Mouse (Mus musculus) layer of hippocampus, adult 11-12 months (tissue): ENCODE measurements around the gene AA986860.
A peak's percentile ranks its signal among the peaks of the same experiment; 100 is the strongest.

Source experiments
- DNase-seq: peaks from one replicate; pipeline ENCODE4 v3.0.0; 2022; ENCODE audit warnings: low spot score

AA986860 gene

GRCm38 (mm10) chr1:130731741-130732337 lies at the start of gene AA986860:
TSS of gene AA986860 (plus strand) at chr1:130731976.
- no peak for DNase-seq

DNA sequence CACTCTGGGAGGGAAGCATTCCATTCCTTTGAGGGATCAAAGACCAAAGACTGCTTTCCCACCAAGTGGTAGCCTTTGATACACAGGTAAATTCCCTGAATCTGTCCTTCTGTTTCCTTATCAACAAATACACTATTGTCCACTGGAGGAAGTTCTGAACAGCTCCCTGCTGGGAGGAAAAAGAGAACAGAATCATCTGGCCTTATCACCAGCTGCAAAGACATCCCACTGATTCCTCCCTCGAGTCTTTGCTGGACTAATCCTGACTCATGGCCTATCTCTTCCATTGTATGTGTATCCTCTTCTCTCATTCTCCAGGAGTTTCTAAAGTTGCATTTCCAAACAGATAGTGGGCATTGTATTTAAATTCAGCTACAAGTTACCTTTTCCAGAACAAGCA lies 47.9 kb upstream of the AA986860 start:
- no peak for DNase-seq

- no peak for DNase-seq
Observed at GRCm38 (mm10) chr1:130698601-130699000, 33.2 kb upstream of the AA986860 start.

- DNase-seq, result peak; percentile 23
Observed at GRCm38 (mm10) chr1:130699937-130700633, 31.7 kb upstream of the AA986860 start.

DNA sequence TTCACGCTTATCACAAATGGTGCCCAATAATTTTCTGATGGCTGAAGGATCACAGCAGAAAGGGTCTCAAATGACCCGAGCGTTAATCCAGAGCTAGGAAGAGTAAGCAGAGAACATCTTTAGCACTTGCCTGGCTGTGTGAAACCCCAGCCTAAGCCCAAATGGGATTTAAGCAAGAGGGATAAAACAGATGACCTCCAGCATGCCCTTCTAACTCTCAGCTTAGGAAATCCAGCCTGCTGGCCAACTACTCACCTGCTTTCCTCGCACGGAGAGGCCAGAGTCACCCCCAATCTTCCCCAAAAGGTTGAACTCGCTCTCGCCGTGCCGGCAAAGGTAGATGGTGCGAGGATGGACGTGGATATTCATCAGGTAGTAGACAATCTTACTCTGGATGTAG lies 29.8 kb upstream of the AA986860 start:
- no peak for DNase-seq

DNA sequence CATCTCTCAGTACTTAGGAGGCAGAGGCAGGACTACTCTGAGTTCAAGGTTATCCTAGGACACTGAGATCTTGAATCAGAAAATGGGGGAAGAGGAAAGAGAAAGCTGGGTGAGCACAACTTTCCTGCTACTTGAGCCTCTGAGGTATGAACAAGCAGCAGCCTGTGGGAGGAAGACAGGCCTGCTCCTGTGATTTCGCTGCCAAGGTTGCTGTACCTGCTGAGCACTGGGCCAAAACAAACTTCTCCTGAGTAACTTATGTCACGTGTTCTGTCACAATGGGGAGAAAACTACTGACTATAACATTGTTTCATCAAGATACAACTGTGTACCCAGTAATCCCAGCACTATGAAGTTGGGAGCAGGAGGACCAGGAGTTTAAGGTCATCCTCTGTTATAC lies 28.2 kb upstream of the AA986860 start:
- DNase-seq, result no peak

DNA sequence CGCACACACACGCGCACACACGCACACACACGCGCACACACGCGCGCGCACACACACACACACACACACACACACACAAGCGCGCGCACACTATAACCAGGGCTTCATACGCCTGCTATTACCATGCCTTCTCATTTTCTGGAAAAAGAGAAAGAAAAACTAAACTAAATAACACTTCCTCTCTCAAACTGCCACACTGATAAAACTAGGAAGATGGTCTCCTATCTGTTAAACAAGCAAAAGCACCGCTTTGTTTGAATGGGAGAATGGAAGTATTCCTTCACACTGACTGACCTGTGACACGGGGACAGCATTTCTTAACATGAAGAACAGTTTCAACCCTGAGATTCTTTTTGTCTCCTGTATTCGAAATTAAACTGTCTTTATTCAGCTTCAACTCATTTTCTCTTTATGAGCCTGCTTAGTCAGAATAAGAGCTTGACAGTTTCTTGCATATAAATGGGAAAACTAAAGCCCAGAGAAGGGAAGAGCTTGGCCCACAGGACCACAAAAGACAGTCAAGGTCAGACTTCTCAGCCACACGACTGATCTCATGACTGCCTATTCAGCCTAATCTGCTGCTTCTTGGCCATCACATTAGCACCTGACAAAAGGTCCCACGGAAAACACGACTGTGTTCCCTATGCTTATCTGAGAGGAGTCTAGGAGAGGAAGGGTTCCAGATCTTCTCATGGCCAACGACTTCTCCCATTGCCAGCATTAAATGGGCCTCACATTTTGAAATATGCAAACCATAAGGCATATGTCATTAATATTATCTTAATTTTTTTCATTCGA lies 21.3 kb upstream of the AA986860 start:
- DNase-seq, result no peak

- no peak for DNase-seq
Observed at GRCm38 (mm10) chr1:130714046-130714445, 17.7 kb upstream of the AA986860 start.

DNA sequence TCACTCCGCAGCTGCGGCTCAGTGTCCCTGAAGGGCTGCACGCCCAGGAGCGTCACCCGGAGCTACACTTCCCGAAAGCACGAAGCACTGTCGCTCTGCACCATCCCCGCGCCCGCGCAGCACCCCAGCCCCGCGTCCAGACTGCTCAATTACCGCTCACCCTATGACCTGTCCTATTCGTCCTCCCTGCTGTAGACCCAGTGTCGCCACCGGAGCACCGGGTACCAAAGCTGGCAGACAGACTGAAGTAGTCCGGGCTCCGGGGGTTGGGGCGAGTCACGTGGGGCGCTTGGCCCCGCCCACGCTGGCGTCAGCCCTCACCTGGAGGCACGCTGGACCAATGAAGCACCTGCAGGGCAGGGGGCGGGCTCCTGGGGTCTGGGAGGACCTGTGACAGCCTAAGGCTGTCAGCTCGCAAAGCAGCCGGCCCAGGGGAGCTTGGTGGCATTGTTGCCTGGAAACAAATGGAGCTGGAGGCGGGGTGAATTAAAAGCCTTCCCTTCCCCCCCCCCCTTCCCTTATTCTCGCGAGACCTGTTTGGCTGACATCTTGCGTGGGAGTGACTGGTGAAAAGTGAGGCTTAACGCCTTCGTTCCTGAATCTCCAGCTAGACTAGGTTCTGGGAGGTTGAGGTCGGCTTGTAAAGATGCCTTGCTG lies 16.1 kb upstream of the AA986860 start, which contains the start of gene Gm29427:
Gene Gm29427 (minus strand): TSS at position 239 of the 657 bp plus-strand sequence.
- peak; percentile 95 for DNase-seq

DNA sequence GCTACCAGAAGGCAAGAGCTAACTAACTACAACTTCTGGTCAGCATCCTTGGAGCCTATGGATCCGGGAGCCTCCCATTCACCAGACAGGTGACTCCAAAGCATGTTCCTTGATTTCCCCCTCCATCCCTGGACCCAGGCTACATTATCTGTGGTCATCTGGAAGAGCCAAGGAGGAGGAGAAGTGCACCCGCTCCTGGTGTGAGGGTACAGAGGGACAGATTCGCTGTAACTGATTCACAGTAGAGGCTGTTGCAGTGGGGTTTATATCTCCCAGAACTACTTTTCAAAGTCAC lies 15.6 kb upstream of the AA986860 start:
- no peak for DNase-seq

GRCm38 (mm10) chr1:130716513-130717290 lies 15.1 kb upstream of the AA986860 start:
- DNase-seq, result peak; percentile 49

DNA sequence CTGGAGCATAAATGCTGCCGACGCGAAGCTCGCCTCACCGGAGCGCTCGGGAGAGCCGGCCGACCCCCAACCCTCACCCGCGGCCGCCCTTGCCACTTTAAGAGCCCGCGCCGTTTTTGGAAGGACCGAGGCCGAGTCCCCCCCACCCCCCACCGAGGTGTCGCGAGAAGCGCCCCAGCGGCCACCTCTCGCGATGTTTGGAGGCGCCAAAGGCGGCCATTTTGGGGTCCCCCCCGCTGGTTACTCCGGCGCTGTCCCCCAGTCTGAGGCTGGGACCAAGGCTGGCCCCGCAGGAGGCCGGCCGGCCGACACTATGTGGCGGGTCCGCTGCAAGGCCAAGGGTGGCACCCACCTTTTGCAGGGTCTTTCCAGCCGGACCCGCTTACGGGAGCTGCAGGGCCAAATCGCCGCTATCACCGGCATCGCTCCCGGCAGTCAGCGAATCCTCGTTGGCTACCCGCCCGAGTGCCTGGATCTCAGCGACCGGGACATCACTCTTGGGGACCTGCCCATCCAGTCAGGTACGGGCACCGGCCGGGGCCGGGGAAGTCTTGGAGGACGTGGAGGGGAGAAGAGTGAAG lies 14.4 kb upstream of the AA986860 start, which contains the start of gene Yod1:
Gene Yod1 (plus strand): TSS at position 37 of the 581 bp plus-strand sequence.
- DNase-seq, result peak; percentile 88

GRCm38 (mm10) chr1:130724206-130724605 lies 7.6 kb upstream of the AA986860 start:
- DNase-seq, result no peak

DNA sequence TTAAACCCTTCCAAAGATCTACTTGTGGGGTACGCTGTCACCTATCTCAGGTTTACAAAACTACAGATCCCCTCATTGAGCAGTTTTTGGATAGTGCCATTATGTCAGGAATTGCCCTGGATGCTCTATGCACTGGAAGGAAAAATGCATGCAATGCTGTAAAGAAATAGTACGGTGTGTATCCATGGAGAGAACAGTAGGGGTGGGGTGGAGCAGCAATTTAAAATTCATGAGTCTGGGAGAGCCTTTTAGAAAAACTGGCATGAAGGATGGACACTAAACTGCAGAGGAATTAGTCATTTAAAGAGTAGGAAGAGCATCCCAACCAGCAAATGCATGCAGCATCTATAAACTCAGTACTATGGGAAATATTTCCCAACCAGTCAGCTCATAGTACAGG lies 5.4 kb upstream of the AA986860 start:
- DNase-seq, result no peak

- no peak for DNase-seq
Observed at GRCm38 (mm10) chr1:130728070-130728469, 3.7 kb upstream of the AA986860 start.

- no peak for DNase-seq
Observed at GRCm38 (mm10) chr1:130728708-130729107, 3.1 kb upstream of the AA986860 start.

DNA sequence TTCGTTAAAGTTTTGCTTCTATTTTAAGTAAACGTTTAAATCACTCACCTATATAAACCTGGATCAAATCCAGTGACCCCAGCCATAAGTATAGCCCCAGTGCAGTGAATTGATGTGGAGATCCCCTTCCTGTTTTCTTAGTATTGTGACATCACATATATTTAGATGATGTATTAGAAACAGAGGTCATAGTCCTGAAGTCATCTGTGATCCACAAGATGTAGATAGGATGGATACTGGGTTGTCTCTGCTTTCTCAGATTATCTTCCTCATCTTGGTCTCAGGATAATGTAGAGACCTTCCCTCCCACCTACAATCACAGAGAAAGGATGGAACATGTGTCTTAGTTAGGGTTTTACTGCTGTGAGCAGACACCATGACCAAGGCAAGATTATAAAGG lies 2.6 kb upstream of the AA986860 start, which contains the start of gene Pfkfb2:
Gene Pfkfb2 (minus strand): TSS at position 101 of the 400 bp plus-strand sequence.
- DNase-seq, result no peak

GRCm38 (mm10) chr1:130732706-130733658 lies 1.2 kb downstream of the AA986860 start:
- no peak for DNase-seq

DNA sequence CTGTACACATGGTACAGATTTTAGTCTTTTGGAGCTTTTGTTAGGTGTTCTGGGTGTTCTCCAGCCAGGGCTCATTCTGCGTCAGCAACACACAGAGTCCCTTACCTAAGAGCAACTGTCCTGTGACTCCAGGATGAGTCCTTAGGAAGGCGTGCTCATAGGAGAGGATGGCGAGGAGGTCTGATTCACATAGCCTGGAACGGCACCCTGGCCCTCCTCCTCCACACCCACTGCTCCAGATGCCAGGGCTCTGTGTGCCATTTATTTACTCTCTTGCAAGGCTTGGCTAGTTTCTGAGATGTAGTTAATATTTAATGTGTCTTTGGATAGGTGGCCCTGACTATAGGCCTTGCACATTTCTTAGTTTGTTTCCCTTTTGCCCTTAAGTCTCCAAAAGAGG lies 1.9 kb downstream of the AA986860 start:
- DNase-seq, result no peak

DNA sequence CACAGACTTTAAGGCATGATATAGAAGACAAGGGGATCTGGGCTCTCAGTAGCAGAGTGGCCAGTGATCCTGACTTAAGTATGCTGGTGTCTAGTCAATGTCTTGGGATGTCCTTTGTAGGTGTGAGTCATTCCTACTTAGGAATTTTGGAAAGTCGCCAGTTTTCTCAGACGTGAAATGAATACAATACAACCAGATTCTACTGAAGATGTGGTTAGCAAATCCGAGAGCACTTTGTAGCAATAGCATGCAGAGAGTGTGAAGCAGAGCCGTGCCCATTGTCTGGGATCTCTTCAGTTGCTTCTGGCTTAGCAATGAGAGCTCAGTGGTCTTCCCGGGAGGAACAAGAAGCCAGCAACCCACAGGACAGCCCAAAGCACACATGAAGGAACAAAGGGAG lies 2.7 kb downstream of the AA986860 start:
- no peak for DNase-seq
